Mouse (Mus musculus) cerebellum, postnatal 14 days (tissue): Measurements from ENCODE around the gene Entpd5.
"Not testable (repeated sequence)": the region's sequence is repeated elsewhere in the genome, so short reads cannot be mapped to it uniquely, and the experiment has no call there.

Experiments
- DNase-seq, 2 experiments: peaks; one replicate each; pipeline ENCODE4 v3.0.0; 2021; ENCODE audit warnings: mixed read lengths in 2 of 2

Entpd5 gene

GRCm38 (mm10) chr12:84398629-84399028 is 10.2 kb downstream of the Entpd5 start:
- no peak for DNase-seq

DNA sequence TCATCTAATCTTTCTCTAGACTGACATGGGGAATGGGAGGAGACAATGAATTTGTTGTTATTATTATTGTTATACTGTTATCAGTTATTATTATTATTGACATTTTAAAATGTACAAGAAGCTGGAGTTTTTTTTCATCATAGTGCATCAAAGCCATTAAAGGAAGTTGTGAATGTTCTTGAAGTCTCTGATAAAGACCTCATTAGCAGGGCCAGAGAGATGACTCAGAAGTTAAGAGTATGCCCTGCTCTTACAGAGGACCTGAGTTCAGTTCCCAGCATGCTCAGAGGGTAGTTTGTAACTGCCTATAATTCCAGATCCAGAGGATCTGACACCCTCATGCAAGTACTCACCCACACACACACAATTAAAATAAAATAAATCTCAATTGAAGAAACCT is 11.1 kb downstream of the Entpd5 start:
- no peak for DNase-seq

- DNase-seq, result no peak
These were observed 11.7 kb downstream of the Entpd5 start for GRCm38 (mm10) chr12:84396947-84397679.

DNA sequence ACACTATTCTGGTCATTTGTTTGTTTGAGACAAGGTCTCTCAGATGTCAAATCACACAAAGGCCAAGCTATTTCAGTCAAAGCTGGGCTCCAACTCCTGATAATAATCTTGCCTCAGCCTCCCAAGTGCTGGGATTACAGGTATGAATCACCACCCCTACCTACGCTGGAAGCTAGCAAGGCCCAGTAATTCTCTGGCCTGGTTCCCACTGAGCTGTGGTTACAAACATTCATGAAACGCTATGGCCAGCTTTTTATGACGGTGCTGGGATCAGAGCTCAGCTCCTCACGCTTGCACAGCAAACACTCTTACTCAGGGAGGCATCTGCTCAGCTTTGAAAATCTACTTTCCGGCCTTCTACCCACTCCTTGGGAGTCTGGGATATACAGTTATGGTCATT is 15.0 kb downstream of the Entpd5 start:
- no peak for DNase-seq

GRCm38 (mm10) chr12:84392681-84393080 is 16.1 kb downstream of the Entpd5 start:
- no peak for DNase-seq

DNA sequence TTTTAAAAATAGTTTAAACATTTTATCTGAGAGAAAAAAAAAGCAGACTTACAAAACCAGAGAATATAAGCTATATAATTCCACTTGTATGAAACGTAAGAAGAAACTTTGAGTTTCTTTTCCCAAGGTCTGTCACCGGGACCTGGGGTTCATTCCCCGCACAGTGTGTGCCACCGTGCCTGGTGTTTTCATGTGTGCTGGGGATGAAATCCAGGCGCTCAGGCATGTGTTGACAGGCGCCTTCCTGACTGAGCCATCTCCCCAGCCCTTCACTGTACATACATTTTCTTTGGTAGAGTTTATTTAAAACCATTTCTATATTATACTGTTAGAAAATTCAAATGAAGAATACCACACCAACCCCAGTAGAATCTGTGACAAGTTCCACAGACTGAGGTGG is 18.5 kb downstream of the Entpd5 start:
- DNase-seq, result no peak

GRCm38 (mm10) chr12:84388774-84389400 is 19.9 kb downstream of the Entpd5 start:
- DNase-seq, result no peak

DNA sequence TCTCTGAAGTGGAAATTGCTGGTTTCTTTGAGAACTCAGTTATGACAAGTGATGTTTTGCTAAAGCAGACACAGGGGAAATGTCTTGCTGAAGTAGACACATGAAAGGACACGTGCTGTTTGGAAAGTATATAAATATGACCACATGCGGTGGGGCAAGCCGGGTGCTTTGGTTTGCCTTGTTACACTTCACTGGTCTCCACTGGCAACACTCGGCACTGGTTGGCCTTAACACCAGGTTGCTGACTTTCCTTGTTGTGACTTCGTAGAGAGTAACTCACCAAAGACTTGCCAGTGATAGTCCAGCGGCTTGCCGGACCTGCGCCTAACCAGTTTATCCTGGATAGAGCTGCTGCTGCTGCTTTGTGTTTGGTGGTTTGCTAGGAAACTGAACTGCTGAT is 20.7 kb downstream of the Entpd5 start:
- no peak for DNase-seq

- no peak for DNase-seq
These were observed 23.4 kb downstream of the Entpd5 start for GRCm38 (mm10) chr12:84385408-84385807.

- DNase-seq, result peak; percentile 19 to 30
These were observed 24.2 kb downstream of the Entpd5 start for GRCm38 (mm10) chr12:84384644-84385081.

DNA sequence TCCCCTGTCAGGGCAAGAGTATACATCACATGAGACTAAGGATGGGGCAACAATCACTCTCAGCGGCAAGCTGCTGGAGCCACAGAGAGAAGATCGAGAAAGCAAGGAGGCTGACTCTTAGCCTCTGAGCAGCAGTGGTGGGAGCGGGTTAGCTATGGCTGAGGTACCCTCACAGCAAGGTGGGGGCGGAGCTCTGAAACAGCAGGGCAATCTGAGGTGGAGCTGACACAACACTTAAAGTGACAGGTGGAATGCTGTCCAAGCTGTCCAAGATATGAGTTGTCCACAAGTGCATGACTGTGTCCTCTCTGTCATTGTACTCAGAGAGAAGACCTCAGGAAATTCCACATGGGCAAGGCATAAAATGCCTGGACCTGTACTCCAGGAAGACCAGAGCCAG is 26.5 kb downstream of the Entpd5 start:
- no peak for DNase-seq

GRCm38 (mm10) chr12:84373831-84374481 is 34.9 kb downstream of the Entpd5 start:
- DNase-seq, result no peak

GRCm38 (mm10) chr12:84371647-84372046 is 37.2 kb downstream of the Entpd5 start:
- no peak for DNase-seq

- peak in 1 of 2 experiments; percentile 15 for DNase-seq
These were observed 41.9 kb downstream of the Entpd5 start for GRCm38 (mm10) chr12:84366971-84367370.

- no peak for DNase-seq
These were observed 43.7 kb downstream of the Entpd5 start for GRCm38 (mm10) chr12:84365137-84365536.

DNA sequence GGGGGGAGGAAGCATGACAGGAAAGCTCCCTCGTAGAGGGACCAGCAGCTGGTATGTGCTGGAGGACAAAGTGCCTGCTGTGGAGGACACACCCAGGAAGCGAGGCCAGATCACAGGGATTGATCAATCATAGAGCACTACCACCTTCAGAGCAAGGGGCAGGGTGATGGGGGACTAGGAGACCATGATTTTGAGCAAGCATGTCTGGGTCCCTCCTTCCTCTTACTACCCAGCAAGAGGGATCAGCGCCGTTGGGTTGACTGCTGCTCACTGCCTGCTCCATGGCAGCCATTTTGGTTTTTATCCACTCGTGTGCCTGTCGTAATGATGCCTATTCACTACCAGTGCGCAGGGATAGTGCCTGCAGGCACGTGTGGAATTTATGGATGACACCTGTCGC is 44.5 kb downstream of the Entpd5 start:
- no peak for DNase-seq

DNA sequence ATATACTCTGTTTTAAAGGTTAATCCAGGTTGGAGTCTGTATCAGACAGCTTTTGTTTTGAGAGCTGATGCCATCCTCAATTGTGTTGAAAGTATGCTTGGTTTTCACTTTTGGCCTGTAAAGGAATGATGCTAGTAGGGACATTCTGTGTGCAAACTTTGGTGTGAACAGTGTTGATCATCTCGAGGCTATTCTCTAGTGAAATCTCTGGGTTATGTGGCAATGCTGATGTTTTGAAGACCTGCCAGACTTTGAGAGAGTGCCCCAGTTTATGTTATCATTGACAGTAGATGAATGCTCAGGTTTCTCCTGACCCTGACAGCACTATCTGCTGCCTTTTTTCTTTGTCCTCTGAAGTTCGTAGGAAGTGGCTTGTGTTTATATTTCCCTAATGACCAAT is 46.0 kb downstream of the Entpd5 start:
- DNase-seq, result no peak

DNA sequence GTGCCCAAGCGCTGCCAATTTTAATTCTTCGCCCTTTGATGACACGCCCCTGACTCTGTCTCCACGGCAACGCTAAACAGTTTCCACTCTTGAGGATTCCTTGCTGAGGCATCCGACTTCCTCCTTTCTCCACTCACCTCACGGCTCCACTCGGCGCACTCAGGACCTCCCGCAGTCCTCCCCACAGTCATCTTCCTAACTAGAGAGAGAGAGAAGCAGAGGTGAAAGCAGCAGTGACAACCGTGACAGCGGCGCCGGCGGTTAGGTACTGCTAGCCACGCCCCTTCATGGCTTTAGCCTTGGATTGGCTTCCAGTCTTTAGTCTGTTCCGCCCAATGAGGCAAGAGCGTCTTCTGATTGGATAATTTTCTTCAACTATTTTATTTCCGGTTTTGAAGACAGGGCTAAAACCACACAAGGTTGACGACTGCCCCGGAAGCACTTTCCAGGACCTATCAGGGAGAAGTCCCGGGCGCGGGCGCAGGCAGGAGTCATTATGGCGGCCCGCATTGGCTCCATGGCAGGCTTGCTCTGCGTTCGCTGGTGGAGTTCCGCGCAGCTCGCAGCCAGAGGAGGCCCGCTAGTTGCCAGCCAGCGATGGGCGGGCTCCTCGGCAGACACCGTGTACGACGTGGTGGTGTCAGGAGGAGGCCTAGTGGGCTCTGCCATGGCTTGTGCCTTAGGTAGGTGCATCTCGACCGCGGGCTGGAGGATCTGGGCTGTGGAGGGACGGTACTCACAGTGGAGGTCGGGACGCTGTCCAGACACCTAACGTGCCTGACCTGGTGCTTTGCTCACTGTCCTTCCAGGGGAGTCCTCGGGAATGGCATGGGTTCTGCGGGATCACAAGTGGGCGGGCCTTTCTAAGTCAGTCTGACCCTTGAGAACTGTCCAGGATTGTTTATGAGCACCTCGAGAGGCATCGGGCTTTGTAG is 47.0 kb downstream of the Entpd5 start, which contains the start of the genes Coq6 and Fam161b:
Gene Coq6 (plus strand): TSS at position 103 of the 935 bp plus-strand sequence.
Gene Fam161b (minus strand): TSS at position 279 of the 935 bp plus-strand sequence.
- DNase-seq, result peak; percentile 94 to 95

DNA sequence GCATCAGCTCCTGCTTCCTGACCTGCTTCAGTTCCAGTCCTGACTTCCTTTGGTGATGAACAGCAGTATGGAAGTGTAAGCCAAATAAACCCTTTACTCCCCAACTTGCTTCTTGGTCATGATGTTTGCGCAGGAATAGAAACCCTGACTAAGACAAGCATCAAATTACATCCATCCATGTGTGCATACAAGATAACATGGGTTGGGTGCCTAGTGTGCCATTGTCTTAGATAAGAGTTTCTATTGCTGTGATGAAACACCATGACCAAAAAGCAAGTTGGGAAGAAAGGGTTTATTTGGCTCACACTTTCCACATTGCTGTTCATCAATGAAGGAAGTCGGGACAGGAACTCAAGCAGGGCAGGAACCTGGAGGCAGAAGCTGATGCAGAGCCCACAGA is 50.1 kb downstream of the Entpd5 start:
- DNase-seq, result not testable (repeated sequence)

GRCm38 (mm10) chr12:84347192-84347591 is 61.6 kb downstream of the Entpd5 start:
- peak in 1 of 2 experiments; percentile 26 for DNase-seq

- DNase-seq, result no peak
These were observed 71.7 kb downstream of the Entpd5 start for GRCm38 (mm10) chr12:84336963-84337625.

GRCm38 (mm10) chr12:84327111-84327512 is 81.7 kb downstream of the Entpd5 start:
- no peak for DNase-seq
